Mouse (Mus musculus): ENCODE measurements around the gene Btbd2. TPM values are rescaled to one million over a fixed set of nuclear protein-coding genes. Genes with fewer than 3 reads are reported as not detected.
A peak's percentile ranks its signal among the peaks of the same experiment; 100 is the strongest.

Gene Btbd2
- polyA plus RNA-seq, 1 experiment from 2014 or later: 77.8 TPM

- Histone ChIP-seq H3K9ac (peak overlapping the region; percentile 99), H3K27ac (peak overlapping the region; percentile 84), H3K4me3 (peak overlapping the region; percentile 98), H3K4me2 (replicated peaks) (peak overlapping the region; percentile 75), H3K4me1 (peaks cover 62% of the 10 kb centered on the region), H3K27me3 (no peaks in the 10 kb centered on the region), H3K9me3 (no peaks in the 10 kb centered on the region), H3K36me3 (peaks cover 41% of the 10 kb centered on the region)
- ATAC-seq (ENCODE audit: low FRiP score, low read depth): no peak
- WGBS: 22% methylated on average over 6 of the region's 6 CpGs
Observed at GRCm38 (mm10) chr10:80674851-80675404, 18.1 kb upstream of the Btbd2 start.

DNA sequence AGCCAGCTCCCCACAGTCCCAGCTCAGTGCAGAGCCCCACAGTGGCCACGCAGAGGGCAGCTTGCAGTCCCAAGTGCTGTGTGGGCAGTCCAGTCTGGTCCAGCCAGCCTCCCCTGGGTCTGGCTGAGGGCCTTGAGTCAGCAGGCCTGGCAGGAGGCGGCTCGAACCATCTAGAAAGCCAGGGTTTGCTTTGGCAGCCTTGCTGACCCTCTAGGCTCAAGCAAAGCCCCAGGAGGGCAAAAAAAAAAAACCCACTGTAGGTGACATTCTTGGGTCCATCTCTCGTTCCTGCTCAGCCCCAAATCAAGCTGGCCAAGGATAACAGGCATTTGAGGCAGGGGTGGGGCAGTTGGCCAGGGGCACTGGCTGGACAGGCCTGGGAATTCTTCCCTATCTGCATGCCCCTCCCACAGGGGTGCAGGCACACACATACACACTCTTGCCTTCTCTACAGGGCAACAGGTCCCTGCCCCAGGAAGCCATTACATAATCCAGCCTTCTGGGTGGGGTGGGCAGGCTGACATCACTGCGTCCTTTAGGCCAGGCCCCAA lies 17.4 kb upstream of the Btbd2 start:
- H3K4me1 ChIP-seq: peaks cover 56% of the 10 kb centered on the region
- 57% methylated on average over 5 of the region's 5 CpGs for WGBS
- ATAC-seq (ENCODE audit: low FRiP score, low read depth): no peak

GRCm38 (mm10) chr10:80673690-80674089 lies 16.8 kb upstream of the Btbd2 start:
- H3K4me3 ChIP-seq: peak overlapping the region; percentile 98
- WGBS: 54% methylated on average over 3 of the region's 3 CpGs

More for the DNA sequence above, 17.4 kb upstream of the Btbd2 start:
- peak overlapping the region; percentile 98 for H3K4me3 ChIP-seq
- peak overlapping the region; percentile 75 for H3K4me2 ChIP-seq (replicated peaks)
- peaks cover 48% of the 10 kb centered on the region for H3K36me3 ChIP-seq
- no peaks in the 10 kb centered on the region for H3K9me3 ChIP-seq
- peak overlapping the region; percentile 99 for H3K9ac ChIP-seq
- H3K27me3 ChIP-seq: no peaks in the 10 kb centered on the region
- peak overlapping the region; percentile 84 for H3K27ac ChIP-seq

DNA sequence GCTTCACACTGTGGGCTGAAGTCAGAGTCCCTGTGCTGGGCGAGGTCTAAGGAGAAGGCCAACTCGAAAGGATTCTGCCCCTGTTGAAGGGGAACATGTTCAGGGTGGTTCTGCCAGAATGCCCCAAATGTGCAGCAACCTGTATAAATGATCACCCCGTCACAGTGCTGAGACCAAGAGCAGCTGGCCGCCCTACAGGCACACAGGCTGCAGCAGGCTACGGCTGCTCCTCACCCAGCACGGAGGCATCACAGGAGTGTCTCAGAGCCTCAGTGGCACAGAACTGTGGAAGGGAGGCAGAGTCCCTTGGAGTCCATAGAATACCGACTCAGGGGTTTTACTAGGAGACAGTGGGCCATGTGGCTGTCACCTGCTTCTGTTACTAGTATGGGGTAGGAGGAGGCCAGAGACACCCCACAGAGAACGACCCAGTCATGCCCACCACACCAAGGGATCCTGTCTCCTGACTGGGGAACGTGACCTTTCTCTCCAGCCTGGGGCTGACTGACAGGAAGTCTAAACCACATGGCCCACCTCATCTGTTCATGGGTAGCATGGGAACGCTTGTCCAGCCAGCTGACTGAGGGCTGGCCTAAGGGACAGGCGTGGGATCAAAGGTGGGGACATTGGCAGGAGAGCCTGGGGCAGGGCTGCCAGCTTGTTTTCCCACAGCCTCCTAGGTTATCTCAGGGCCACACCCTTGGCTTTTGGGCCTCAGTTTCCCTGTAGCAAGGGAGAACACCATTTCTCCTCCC lies 15.2 kb upstream of the Btbd2 start:
- peaks cover 34% of the 10 kb centered on the region for H3K4me1 ChIP-seq
- WGBS: 75% methylated on average over 11 of the region's 11 CpGs
- no peak overlapping the region for H3K4me2 ChIP-seq (replicated peaks)
- H3K27me3 ChIP-seq: no peaks in the 10 kb centered on the region
- H3K27ac ChIP-seq: no peak overlapping the region
- no peak for ATAC-seq (ENCODE audit: low FRiP score, low read depth)
- peaks cover 69% of the 10 kb centered on the region for H3K36me3 ChIP-seq
- H3K4me3 ChIP-seq: no peak overlapping the region
- H3K9ac ChIP-seq: peak overlapping the region; percentile 56
- no peaks in the 10 kb centered on the region for H3K9me3 ChIP-seq

More at GRCm38 (mm10) chr10:80673690-80674089, 16.8 kb upstream of the Btbd2 start:
- H3K36me3 ChIP-seq: peaks cover 53% of the 10 kb centered on the region
- H3K9me3 ChIP-seq: no peaks in the 10 kb centered on the region
- peak overlapping the region; percentile 76 for H3K27ac ChIP-seq
- H3K4me2 ChIP-seq (replicated peaks): peak overlapping the region; percentile 75
- peaks cover 50% of the 10 kb centered on the region for H3K4me1 ChIP-seq
- peak overlapping the region; percentile 99 for H3K9ac ChIP-seq
- H3K27me3 ChIP-seq: no peaks in the 10 kb centered on the region
- no peak for ATAC-seq (ENCODE audit: low FRiP score, low read depth)

GRCm38 (mm10) chr10:80671251-80671650 lies 14.4 kb upstream of the Btbd2 start:
- Histone ChIP-seq H3K4me1 (peaks cover 32% of the 10 kb centered on the region), H3K36me3 (peaks cover 78% of the 10 kb centered on the region), H3K4me2 (replicated peaks) (no peak overlapping the region), H3K9ac (no peak overlapping the region), H3K4me3 (no peak overlapping the region), H3K27me3 (no peaks in the 10 kb centered on the region), H3K9me3 (no peaks in the 10 kb centered on the region), H3K27ac (no peak overlapping the region)
- ATAC-seq (ENCODE audit: low FRiP score, low read depth): no peak
- WGBS: 90% methylated on average over 4 of the region's 4 CpGs

DNA sequence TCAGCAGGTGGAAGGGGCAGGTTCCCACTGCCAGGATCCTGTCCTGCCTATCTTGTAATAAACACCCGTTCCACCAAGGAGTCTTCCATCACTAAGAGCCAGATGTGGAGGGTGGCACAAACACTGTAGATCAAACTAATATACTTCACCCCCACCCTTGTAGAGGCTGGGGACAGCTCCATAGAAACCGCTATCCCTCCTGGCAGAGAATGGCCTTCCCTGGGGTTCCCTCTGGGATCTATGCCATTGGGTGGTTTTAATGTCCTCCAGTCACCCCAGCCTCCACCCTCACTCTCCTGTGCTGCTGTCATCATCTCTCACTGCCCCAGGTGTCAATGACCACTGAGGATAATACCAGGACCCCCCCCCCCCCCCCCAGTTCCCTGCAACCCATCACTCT lies 13.7 kb upstream of the Btbd2 start:
- Histone ChIP-seq H3K27me3 (no peaks in the 10 kb centered on the region), H3K4me2 (replicated peaks) (no peak overlapping the region), H3K9me3 (no peaks in the 10 kb centered on the region), H3K4me1 (peaks cover 39% of the 10 kb centered on the region), H3K4me3 (no peak overlapping the region), H3K36me3 (peaks cover 85% of the 10 kb centered on the region), H3K27ac (no peak overlapping the region), H3K9ac (no peak overlapping the region)
- ATAC-seq (ENCODE audit: low FRiP score, low read depth): no peak
- WGBS: 91% methylated on average over 2 of the region's 2 CpGs

GRCm38 (mm10) chr10:80669737-80670485 lies 13.0 kb upstream of the Btbd2 start:
- Histone ChIP-seq H3K9me3 (no peaks in the 10 kb centered on the region), H3K4me2 (replicated peaks) (no peak overlapping the region), H3K36me3 (peaks cover 86% of the 10 kb centered on the region), H3K4me1 (peaks cover 42% of the 10 kb centered on the region), H3K27ac (no peak overlapping the region), H3K27me3 (no peaks in the 10 kb centered on the region), H3K4me3 (no peak overlapping the region), H3K9ac (no peak overlapping the region)
- no peak for ATAC-seq (ENCODE audit: low FRiP score, low read depth)
- WGBS: 88% methylated on average over 7 of the region's 7 CpGs

- peaks cover 42% of the 10 kb centered on the region for H3K4me1 ChIP-seq
- H3K27ac ChIP-seq: no peak overlapping the region
- 87% methylated on average over 12 of the region's 12 CpGs for WGBS
- H3K4me3 ChIP-seq: no peak overlapping the region
- H3K4me2 ChIP-seq (replicated peaks): no peak overlapping the region
- no peaks in the 10 kb centered on the region for H3K9me3 ChIP-seq
- H3K9ac ChIP-seq: no peak overlapping the region
- H3K27me3 ChIP-seq: no peaks in the 10 kb centered on the region
- ATAC-seq (ENCODE audit: low FRiP score, low read depth): no peak
- H3K36me3 ChIP-seq: peaks cover 85% of the 10 kb centered on the region
Observed at GRCm38 (mm10) chr10:80669018-80669417, 12.1 kb upstream of the Btbd2 start.

DNA sequence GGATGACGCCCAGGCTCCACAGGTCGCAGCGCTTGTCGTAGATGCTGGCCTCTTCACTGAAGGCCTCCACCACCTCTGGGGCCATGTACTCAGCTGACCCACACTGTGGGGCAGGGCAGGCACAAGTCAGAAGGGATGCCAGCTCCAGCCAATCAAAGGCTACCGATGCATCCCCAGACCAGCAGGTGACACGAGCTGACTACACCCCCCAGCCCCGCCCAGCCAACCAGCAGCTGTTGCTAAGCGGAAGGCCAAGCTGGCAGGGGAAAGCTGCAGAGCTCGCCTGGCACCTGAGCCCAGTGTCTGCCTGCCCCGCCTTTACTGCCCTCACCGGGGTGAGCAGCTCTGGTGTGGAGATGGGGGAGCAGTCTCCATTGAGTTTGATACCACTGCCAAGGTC lies 11.7 kb upstream of the Btbd2 start:
- H3K4me1 ChIP-seq: peaks cover 42% of the 10 kb centered on the region
- 82% methylated on average over 11 of the region's 11 CpGs for WGBS
- ATAC-seq (ENCODE audit: low FRiP score, low read depth): no peak
- no peak overlapping the region for H3K27ac ChIP-seq
- peaks cover 81% of the 10 kb centered on the region for H3K36me3 ChIP-seq
- H3K4me2 ChIP-seq (replicated peaks): no peak overlapping the region
- no peaks in the 10 kb centered on the region for H3K27me3 ChIP-seq
- H3K4me3 ChIP-seq: no peak overlapping the region
- no peaks in the 10 kb centered on the region for H3K9me3 ChIP-seq
- H3K9ac ChIP-seq: no peak overlapping the region

DNA sequence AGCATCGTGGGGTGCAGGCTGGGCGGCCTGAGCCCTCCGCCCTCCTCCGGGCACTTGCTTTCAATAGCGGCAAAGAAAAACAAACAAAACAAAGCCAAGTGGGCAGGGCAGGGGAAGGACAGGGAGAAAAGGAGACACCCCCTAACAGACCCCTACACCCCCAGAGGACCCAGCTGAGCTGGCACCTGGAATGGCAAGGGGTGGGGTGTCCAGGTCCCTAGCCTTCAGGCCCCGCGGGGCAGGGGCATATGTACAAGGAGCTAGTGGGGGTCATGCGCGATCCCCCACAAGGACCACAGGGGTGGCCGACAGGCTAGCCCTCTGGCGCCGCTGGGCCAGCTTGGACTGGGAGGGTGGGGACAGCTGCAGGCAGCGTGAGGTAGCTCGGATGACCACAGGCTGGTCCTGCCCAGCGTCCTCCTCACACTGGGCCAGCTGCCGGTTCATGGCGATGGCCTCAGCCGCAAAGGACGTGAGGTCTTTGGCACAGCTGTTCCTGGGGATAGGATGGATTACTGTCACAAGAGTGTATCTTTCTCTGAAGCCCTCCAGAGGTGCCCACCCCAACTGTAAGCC lies 10.1 kb upstream of the Btbd2 start:
- H3K4me2 ChIP-seq (replicated peaks): no peak overlapping the region
- peaks cover 65% of the 10 kb centered on the region for H3K36me3 ChIP-seq
- 81% methylated on average over 19 of the region's 19 CpGs for WGBS
- H3K27me3 ChIP-seq: no peaks in the 10 kb centered on the region
- no peak overlapping the region; the same call in 1 of the 2 replicates for H3K9ac ChIP-seq
- H3K27ac ChIP-seq: no peak overlapping the region
- no peak for ATAC-seq (ENCODE audit: low FRiP score, low read depth)
- H3K4me1 ChIP-seq: peaks cover 33% of the 10 kb centered on the region
- H3K9me3 ChIP-seq: no peaks in the 10 kb centered on the region
- no peak overlapping the region for H3K4me3 ChIP-seq

DNA sequence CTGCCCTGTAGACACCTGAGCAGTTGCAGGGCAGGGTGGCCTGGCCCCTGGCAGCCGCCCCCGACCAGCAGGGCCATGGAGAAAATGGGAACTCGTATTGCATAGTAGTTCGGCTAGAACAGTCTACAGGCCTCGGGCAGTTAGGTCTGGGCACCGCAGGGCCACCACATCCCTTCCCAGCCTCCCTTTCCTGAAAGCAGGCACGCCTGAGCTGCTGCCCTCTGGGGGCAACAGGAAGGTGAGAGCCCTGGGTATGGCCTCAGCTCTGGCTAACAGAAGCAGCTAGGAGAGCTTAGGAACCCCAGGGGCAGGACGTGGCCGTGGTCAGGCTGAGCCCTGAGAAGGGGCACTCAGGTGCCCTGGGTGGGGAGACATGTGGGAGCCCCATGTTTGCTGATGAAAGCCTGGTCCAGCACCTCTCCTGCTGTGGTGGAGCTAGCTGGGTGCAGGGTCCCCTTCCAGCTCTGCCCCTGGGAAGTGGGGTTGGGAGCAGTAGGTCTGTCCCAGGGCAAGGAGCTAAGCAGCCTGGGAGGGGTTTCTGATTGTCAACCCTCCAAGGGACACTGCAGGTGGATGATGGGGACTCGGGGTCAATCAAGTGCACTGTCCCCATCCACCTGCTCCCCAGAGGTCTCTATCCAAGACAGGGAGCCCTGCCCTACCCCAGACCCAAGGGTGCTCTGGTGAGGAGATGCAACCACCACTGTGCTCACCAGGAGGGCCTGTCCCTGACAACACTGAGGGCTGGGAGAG lies 9.3 kb upstream of the Btbd2 start:
- H3K36me3 ChIP-seq: peaks cover 58% of the 10 kb centered on the region
- H3K9ac ChIP-seq: peak overlapping the region; percentile 31; the same call in 1 of the 2 replicates
- H3K4me2 ChIP-seq (replicated peaks): no peak overlapping the region
- H3K4me1 ChIP-seq: peaks cover 33% of the 10 kb centered on the region
- ATAC-seq (ENCODE audit: low FRiP score, low read depth): no peak
- WGBS: 71% methylated on average over 10 of the region's 10 CpGs
- H3K27ac ChIP-seq: peak overlapping the region; percentile 6; the same call in 1 of the 2 replicates
- no peaks in the 10 kb centered on the region for H3K9me3 ChIP-seq
- H3K4me3 ChIP-seq: no peak overlapping the region
- H3K27me3 ChIP-seq: no peaks in the 10 kb centered on the region
